Mouse (Mus musculus): Measurements from ENCODE around the gene Ensa. TPM values are rescaled to one million over a fixed set of nuclear protein-coding genes. Genes with fewer than 3 reads are reported as not detected.

Gene Ensa
- polyA plus RNA-seq, 1 experiment = 13.2 TPM

- H3K27me3 ChIP-seq (replicated peaks; ENCODE audit: control insufficient read depth, insufficient read depth, low read length) = no peaks in the 10 kb centered on the region
- H3K27ac ChIP-seq (ENCODE audit: insufficient read depth, low read depth, low read length) = no peak overlapping the region
- peaks cover 6% of the 10 kb centered on the region for H3K36me3 ChIP-seq (ENCODE audit: control insufficient read depth, insufficient read depth, low read length)
- peaks cover 3% of the 10 kb centered on the region; the same call in 1 of the 2 replicates for H3K4me1 ChIP-seq (ENCODE audit: control insufficient read depth, insufficient read depth, low read length)
- DNase-seq = no peak
- no peak overlapping the region for H3K4me3 ChIP-seq (ENCODE audit: insufficient read depth, low read depth, low read length)
- TF ChIP-seq POLR2A (IDR thresholded peaks at IDR 0.05; ENCODE audit: low read depth, low read length) = no peak
- TF ChIP-seq CTCF (conservative IDR thresholded peaks at IDR 0.05; ENCODE audit: insufficient read depth, insufficient read length, low read depth, low read length) = no peak
- 68% methylated on average over 4 of the region's 4 CpGs for WGBS
These were observed 5.0 kb downstream of the Ensa start for GRCm38 (mm10) chr3:95629755-95630154.

GRCm38 (mm10) chr3:95630856-95631255 lies 6.1 kb downstream of the Ensa start:
- Histone ChIP-seq H3K27ac (ENCODE audit: insufficient read depth, low read depth, low read length) (no peak overlapping the region), H3K4me3 (ENCODE audit: insufficient read depth, low read depth, low read length) (no peak overlapping the region), H3K36me3 (ENCODE audit: control insufficient read depth, insufficient read depth, low read length) (peaks cover 6% of the 10 kb centered on the region), H3K27me3 (replicated peaks; ENCODE audit: control insufficient read depth, insufficient read depth, low read length) (no peaks in the 10 kb centered on the region), H3K4me1 (ENCODE audit: control insufficient read depth, insufficient read depth, low read length) (peaks cover 4% of the 10 kb centered on the region; the same call in 1 of the 2 replicates)
- TF ChIP-seq POLR2A (IDR thresholded peaks at IDR 0.05; ENCODE audit: low read depth, low read length) = no peak
- no peak for TF ChIP-seq CTCF (conservative IDR thresholded peaks at IDR 0.05; ENCODE audit: insufficient read depth, insufficient read length, low read depth, low read length)
- WGBS = 63% methylated on average over 3 of the region's 3 CpGs
- DNase-seq = no peak

GRCm38 (mm10) chr3:95631304-95631703 lies 6.5 kb downstream of the Ensa start:
- 57% methylated on average over 6 of the region's 6 CpGs for WGBS
- H3K27ac ChIP-seq (ENCODE audit: insufficient read depth, low read depth, low read length) = no peak overlapping the region

GRCm38 (mm10) chr3:95632648-95633588 lies 8.1 kb downstream of the Ensa start:
- H3K36me3 ChIP-seq (ENCODE audit: control insufficient read depth, insufficient read depth, low read length) = peaks cover 6% of the 10 kb centered on the region
- TF ChIP-seq POLR2A (IDR thresholded peaks at IDR 0.05; ENCODE audit: low read depth, low read length) (no peak), CTCF (conservative IDR thresholded peaks at IDR 0.05; ENCODE audit: insufficient read depth, insufficient read length, low read depth, low read length) (peak; percentile 43)
- peak overlapping the region; percentile 20; the same call in 1 of the 2 replicates for H3K27ac ChIP-seq (ENCODE audit: insufficient read depth, low read depth, low read length)

More at GRCm38 (mm10) chr3:95631304-95631703, 6.5 kb downstream of the Ensa start:
- no peaks in the 10 kb centered on the region for H3K27me3 ChIP-seq (replicated peaks; ENCODE audit: control insufficient read depth, insufficient read depth, low read length)
- peaks cover 7% of the 10 kb centered on the region; the same call in 1 of the 2 replicates for H3K4me1 ChIP-seq (ENCODE audit: control insufficient read depth, insufficient read depth, low read length)
- DNase-seq = no peak
- no peak overlapping the region for H3K4me3 ChIP-seq (ENCODE audit: insufficient read depth, low read depth, low read length)
- peaks cover 6% of the 10 kb centered on the region for H3K36me3 ChIP-seq (ENCODE audit: control insufficient read depth, insufficient read depth, low read length)
- no peak for TF ChIP-seq POLR2A (IDR thresholded peaks at IDR 0.05; ENCODE audit: low read depth, low read length)
- TF ChIP-seq CTCF (conservative IDR thresholded peaks at IDR 0.05; ENCODE audit: insufficient read depth, insufficient read length, low read depth, low read length) = no peak

GRCm38 (mm10) chr3:95635636-95636035 lies 10.8 kb downstream of the Ensa start:
- Histone ChIP-seq H3K27ac (ENCODE audit: insufficient read depth, low read depth, low read length) (peak overlapping the region; percentile 90), H3K4me3 (ENCODE audit: insufficient read depth, low read depth, low read length) (no peak overlapping the region), H3K36me3 (ENCODE audit: control insufficient read depth, insufficient read depth, low read length) (peaks cover 1% of the 10 kb centered on the region; the same call in 1 of the 2 replicates), H3K27me3 (replicated peaks; ENCODE audit: control insufficient read depth, insufficient read depth, low read length) (no peaks in the 10 kb centered on the region), H3K4me1 (ENCODE audit: control insufficient read depth, insufficient read depth, low read length) (peaks cover 7% of the 10 kb centered on the region; the same call in 1 of the 2 replicates)
- 52% methylated on average over 4 of the region's 4 CpGs for WGBS
- DNase-seq = peak; percentile 39
- no peak for TF ChIP-seq CTCF (conservative IDR thresholded peaks at IDR 0.05; ENCODE audit: insufficient read depth, insufficient read length, low read depth, low read length)
- no peak for TF ChIP-seq POLR2A (IDR thresholded peaks at IDR 0.05; ENCODE audit: low read depth, low read length)

More at GRCm38 (mm10) chr3:95632648-95633588, 8.1 kb downstream of the Ensa start:
- 56% methylated on average over 12 of the region's 12 CpGs for WGBS
- Histone ChIP-seq H3K27me3 (replicated peaks; ENCODE audit: control insufficient read depth, insufficient read depth, low read length) (no peaks in the 10 kb centered on the region), H3K4me1 (ENCODE audit: control insufficient read depth, insufficient read depth, low read length) (peaks cover 7% of the 10 kb centered on the region; the same call in 1 of the 2 replicates), H3K4me3 (ENCODE audit: insufficient read depth, low read depth, low read length) (no peak overlapping the region)
- peak; percentile 31 for DNase-seq

GRCm38 (mm10) chr3:95636072-95636471 lies 11.3 kb downstream of the Ensa start:
- TF ChIP-seq CTCF (conservative IDR thresholded peaks at IDR 0.05; ENCODE audit: insufficient read depth, insufficient read length, low read depth, low read length) (no peak), POLR2A (IDR thresholded peaks at IDR 0.05; ENCODE audit: low read depth, low read length) (no peak)
- DNase-seq = peak; percentile 54
- H3K27me3 ChIP-seq (replicated peaks; ENCODE audit: control insufficient read depth, insufficient read depth, low read length) = no peaks in the 10 kb centered on the region
- no peak overlapping the region for H3K4me3 ChIP-seq (ENCODE audit: insufficient read depth, low read depth, low read length)
- 45% methylated on average over 4 of the region's 4 CpGs for WGBS
- H3K27ac ChIP-seq (ENCODE audit: insufficient read depth, low read depth, low read length) = peak overlapping the region; percentile 90
- H3K4me1 ChIP-seq (ENCODE audit: control insufficient read depth, insufficient read depth, low read length) = peaks cover 7% of the 10 kb centered on the region; the same call in 1 of the 2 replicates
- H3K36me3 ChIP-seq (ENCODE audit: control insufficient read depth, insufficient read depth, low read length) = peaks cover 1% of the 10 kb centered on the region; the same call in 1 of the 2 replicates

GRCm38 (mm10) chr3:95639694-95640093 lies 14.9 kb downstream of the Ensa start:
- 95% methylated on average over 1 of the region's 1 CpGs for WGBS
- DNase-seq = no peak
- no peaks in the 10 kb centered on the region for H3K27me3 ChIP-seq (replicated peaks; ENCODE audit: control insufficient read depth, insufficient read depth, low read length)
- H3K27ac ChIP-seq (ENCODE audit: insufficient read depth, low read depth, low read length) = no peak overlapping the region
- peaks cover 7% of the 10 kb centered on the region; the same call in 1 of the 2 replicates for H3K4me1 ChIP-seq (ENCODE audit: control insufficient read depth, insufficient read depth, low read length)
- no peak overlapping the region for H3K4me3 ChIP-seq (ENCODE audit: insufficient read depth, low read depth, low read length)
- peaks cover under 1% of the 10 kb centered on the region; the same call in 1 of the 2 replicates for H3K36me3 ChIP-seq (ENCODE audit: control insufficient read depth, insufficient read depth, low read length)
- TF ChIP-seq POLR2A (IDR thresholded peaks at IDR 0.05; ENCODE audit: low read depth, low read length) (no peak), CTCF (conservative IDR thresholded peaks at IDR 0.05; ENCODE audit: insufficient read depth, insufficient read length, low read depth, low read length) (peak; percentile 22; the same call in 1 of the 2 replicates)

Data from kidney, adult 2 months (tissue).